Mouse (Mus musculus): Measurements from ENCODE around the gene Flt1. TPM values are rescaled to one million over a fixed set of nuclear protein-coding genes. Genes with fewer than 3 reads are reported as not detected.

Gene Flt1
- polyA plus RNA-seq, 1 experiment from 2014 or later: 14.0 TPM

DNA sequence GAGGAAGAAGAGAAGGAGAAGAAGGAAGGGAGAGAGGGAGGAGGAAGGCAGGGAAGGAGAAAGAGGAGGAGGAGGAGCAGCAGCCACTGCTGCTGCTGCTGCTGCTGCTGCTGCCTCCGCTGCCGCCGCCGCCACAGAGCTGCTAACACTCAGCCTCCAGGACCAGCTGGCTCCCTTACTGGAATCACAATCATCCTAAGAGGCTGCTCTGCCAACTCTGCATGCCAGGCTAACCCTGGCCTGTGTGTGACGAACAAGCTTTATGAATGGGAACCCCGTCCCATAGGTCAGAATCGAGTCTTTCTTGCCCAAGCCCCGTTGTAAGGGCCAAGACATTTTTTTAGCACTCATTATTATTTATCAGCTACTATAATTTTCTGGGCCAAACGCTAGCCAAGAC, 9.5 kb downstream of the Flt1 start:
- Histone ChIP-seq H3K4me3 (ENCODE audit: low read depth, low read length) (no peak overlapping the region), H3K4me2 (ENCODE audit: low read length) (no peak overlapping the region), H3K9ac (ENCODE audit: low read depth, low read length) (no peak overlapping the region), H3K27ac (ENCODE audit: low read length) (no peak overlapping the region), H3K27me3 (ENCODE audit: control insufficient read depth, insufficient read depth, low read depth, low read length) (peaks cover 15% of the 10 kb centered on the region), H3K36me3 (ENCODE audit: control insufficient read depth, insufficient read depth, low read length) (no peaks in the 10 kb centered on the region), H3K4me1 (ENCODE audit: control insufficient read depth, insufficient read depth, low read length) (no peaks in the 10 kb centered on the region), H3K9me3 (replicated peaks; ENCODE audit: control insufficient read depth, low read length, poor library complexity, severe bottlenecking) (no peaks in the 10 kb centered on the region)
- WGBS: 80% methylated on average over 8 of the region's 9 CpGs
- no peak for ATAC-seq

DNA sequence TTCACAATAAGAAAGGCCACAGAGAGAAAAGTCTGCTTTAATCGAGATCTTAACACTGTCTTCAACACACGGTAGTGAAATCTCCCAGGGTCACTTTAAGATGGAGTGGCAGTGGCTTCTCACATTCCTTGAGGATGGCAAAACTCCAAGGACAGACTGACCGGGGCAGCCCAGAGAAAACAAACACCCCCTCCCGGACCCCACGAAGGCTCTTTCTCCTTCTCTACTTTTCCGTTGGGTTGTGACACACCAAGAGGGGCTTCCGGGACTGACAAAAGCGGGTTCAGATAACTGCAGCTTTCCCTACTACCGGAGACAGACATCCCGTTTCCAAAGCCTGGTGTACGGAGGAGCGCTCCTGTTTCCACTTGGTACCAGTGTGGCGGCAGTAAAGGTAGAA, 10.4 kb downstream of the Flt1 start:
- Histone ChIP-seq H3K4me3 (ENCODE audit: low read depth, low read length) (no peak overlapping the region), H3K4me2 (ENCODE audit: low read length) (no peak overlapping the region), H3K36me3 (ENCODE audit: control insufficient read depth, insufficient read depth, low read length) (no peaks in the 10 kb centered on the region), H3K9ac (ENCODE audit: low read depth, low read length) (no peak overlapping the region), H3K27me3 (ENCODE audit: control insufficient read depth, insufficient read depth, low read depth, low read length) (peaks cover 7% of the 10 kb centered on the region), H3K27ac (ENCODE audit: low read length) (no peak overlapping the region), H3K4me1 (ENCODE audit: control insufficient read depth, insufficient read depth, low read length) (no peaks in the 10 kb centered on the region), H3K9me3 (replicated peaks; ENCODE audit: control insufficient read depth, low read length, poor library complexity, severe bottlenecking) (no peaks in the 10 kb centered on the region)
- 78% methylated on average over 13 of the region's 13 CpGs for WGBS
- no peak for ATAC-seq

DNA sequence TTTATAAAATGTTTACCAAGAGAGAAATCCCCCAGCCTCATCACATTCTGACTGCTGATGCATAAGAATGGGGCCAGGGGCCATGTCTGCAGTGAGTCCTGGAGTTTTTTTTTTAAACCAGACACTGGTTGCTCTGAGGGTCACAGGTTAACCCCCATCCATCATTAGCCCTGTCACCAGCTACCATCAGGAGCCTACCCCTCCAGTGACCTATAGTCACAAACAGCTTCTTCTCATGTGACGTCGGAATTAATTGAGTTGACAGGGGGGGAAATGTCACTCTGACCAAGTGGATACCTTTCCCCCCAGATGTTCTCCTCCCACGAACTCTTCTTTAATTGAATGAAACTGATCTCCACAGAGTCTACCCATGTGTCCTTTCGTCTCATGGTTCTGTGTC, 17.3 kb downstream of the Flt1 start:
- Histone ChIP-seq H3K27ac (ENCODE audit: low read length) (no peak overlapping the region), H3K4me1 (ENCODE audit: control insufficient read depth, insufficient read depth, low read length) (no peaks in the 10 kb centered on the region), H3K4me3 (ENCODE audit: low read depth, low read length) (no peak overlapping the region), H3K36me3 (ENCODE audit: control insufficient read depth, insufficient read depth, low read length) (no peaks in the 10 kb centered on the region), H3K9ac (ENCODE audit: low read depth, low read length) (no peak overlapping the region), H3K27me3 (ENCODE audit: control insufficient read depth, insufficient read depth, low read depth, low read length) (no peaks in the 10 kb centered on the region), H3K4me2 (ENCODE audit: low read length) (no peak overlapping the region), H3K9me3 (replicated peaks; ENCODE audit: control insufficient read depth, low read length, poor library complexity, severe bottlenecking) (no peaks in the 10 kb centered on the region)
- 76% methylated on average over 4 of the region's 4 CpGs for WGBS
- ATAC-seq: no peak

DNA sequence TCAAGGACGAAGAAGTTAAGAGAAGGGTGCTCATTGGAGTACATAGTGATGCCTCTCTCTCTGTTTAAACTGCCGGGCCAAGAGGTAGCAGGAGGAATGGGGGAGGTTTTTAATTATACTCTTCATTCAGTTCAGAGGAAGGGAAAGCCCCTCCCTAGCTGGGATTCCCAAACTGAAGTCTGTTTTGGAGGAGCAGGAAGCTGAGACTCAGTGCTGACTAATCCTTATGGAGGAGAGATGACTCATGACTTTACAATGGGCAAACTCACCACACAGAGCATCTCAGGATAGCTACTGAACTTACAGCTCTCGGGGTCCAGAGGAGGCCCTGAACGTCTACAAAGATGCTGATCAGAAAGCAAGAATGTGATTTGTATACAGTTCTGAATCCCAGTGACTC, 18.3 kb downstream of the Flt1 start:
- Histone ChIP-seq H3K4me1 (ENCODE audit: control insufficient read depth, insufficient read depth, low read length) (no peaks in the 10 kb centered on the region), H3K36me3 (ENCODE audit: control insufficient read depth, insufficient read depth, low read length) (no peaks in the 10 kb centered on the region), H3K9ac (ENCODE audit: low read depth, low read length) (no peak overlapping the region), H3K9me3 (replicated peaks; ENCODE audit: control insufficient read depth, low read length, poor library complexity, severe bottlenecking) (no peaks in the 10 kb centered on the region), H3K4me2 (ENCODE audit: low read length) (no peak overlapping the region), H3K4me3 (ENCODE audit: low read depth, low read length) (no peak overlapping the region), H3K27me3 (ENCODE audit: control insufficient read depth, insufficient read depth, low read depth, low read length) (no peaks in the 10 kb centered on the region), H3K27ac (ENCODE audit: low read length) (no peak overlapping the region)
- no peak for ATAC-seq
- WGBS: 64% methylated on average over 4 of the region's 4 CpGs

DNA sequence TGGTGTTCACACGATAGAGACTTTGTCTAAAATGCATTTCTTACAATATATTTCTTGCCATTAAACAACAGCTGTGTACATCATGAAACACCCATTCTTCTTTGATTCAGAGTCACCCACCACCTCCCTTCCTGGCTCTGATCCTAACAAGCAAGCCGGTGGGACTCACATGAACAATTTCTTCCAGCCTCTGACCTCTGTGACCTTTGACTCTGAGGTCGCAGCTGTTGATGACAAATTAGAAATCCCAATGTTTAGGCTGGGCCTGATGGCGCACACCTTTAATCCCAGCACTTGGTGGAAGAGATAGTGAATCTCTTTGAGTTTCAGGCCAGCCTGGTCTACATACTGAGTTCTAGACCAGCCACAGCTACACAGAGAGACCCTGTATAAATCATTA, 20.9 kb downstream of the Flt1 start:
- Histone ChIP-seq H3K27me3 (ENCODE audit: control insufficient read depth, insufficient read depth, low read depth, low read length) (no peaks in the 10 kb centered on the region), H3K4me1 (ENCODE audit: control insufficient read depth, insufficient read depth, low read length) (no peaks in the 10 kb centered on the region), H3K4me2 (ENCODE audit: low read length) (no peak overlapping the region), H3K9me3 (replicated peaks; ENCODE audit: control insufficient read depth, low read length, poor library complexity, severe bottlenecking) (no peaks in the 10 kb centered on the region), H3K9ac (ENCODE audit: low read depth, low read length) (no peak overlapping the region), H3K27ac (ENCODE audit: low read length) (no peak overlapping the region), H3K4me3 (ENCODE audit: low read depth, low read length) (no peak overlapping the region), H3K36me3 (ENCODE audit: control insufficient read depth, insufficient read depth, low read length) (no peaks in the 10 kb centered on the region)
- 54% methylated on average over 4 of the region's 4 CpGs for WGBS
- no peak for ATAC-seq

DNA sequence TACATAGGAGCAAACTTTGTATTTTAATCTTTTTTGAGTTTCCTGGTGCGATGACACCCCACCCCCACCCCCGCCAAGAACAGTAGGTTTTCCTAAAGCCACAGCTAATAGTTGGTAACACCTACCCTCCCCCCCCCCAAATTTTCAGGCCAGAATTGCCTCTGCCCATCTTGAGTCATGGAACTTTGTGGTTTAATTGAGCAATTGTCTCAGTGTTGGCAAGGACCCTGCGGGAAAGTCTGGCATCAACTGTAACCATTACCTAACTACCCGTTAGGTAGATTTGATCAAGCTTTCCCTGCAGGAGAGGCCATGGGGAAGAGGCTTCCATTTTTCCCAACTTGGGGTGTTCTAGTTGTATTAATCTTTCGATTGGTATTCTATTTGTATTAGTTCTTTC, 23.4 kb downstream of the Flt1 start:
- no peak for ATAC-seq
- Histone ChIP-seq H3K27me3 (ENCODE audit: control insufficient read depth, insufficient read depth, low read depth, low read length) (no peaks in the 10 kb centered on the region), H3K9ac (ENCODE audit: low read depth, low read length) (no peak overlapping the region), H3K4me3 (ENCODE audit: low read depth, low read length) (no peak overlapping the region), H3K36me3 (ENCODE audit: control insufficient read depth, insufficient read depth, low read length) (no peaks in the 10 kb centered on the region), H3K9me3 (replicated peaks; ENCODE audit: control insufficient read depth, low read length, poor library complexity, severe bottlenecking) (no peaks in the 10 kb centered on the region), H3K4me1 (ENCODE audit: control insufficient read depth, insufficient read depth, low read length) (no peaks in the 10 kb centered on the region), H3K27ac (ENCODE audit: low read length) (no peak overlapping the region), H3K4me2 (ENCODE audit: low read length) (no peak overlapping the region)
- WGBS: 87% methylated on average over 5 of the region's 5 CpGs

DNA sequence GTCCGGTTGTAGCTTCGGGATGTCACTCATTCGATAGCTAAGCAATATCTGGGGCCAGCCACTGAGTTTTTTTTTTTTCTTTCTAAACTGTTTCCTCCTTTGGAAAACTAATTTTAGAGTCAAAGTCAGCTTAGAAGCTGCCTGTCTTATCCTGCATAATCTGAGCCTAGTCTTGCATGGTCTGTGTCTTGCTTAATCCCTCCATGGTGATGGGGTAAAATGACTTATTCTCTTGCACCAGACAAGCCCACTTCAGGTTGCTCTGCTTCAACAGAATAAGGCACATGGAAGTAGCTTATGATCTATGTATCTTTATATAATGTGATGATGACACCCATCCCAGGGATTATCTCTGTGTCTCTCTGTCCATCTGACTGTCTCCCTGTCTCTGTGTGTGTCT, 24.8 kb downstream of the Flt1 start:
- Histone ChIP-seq H3K27ac (ENCODE audit: low read length) (no peak overlapping the region), H3K36me3 (ENCODE audit: control insufficient read depth, insufficient read depth, low read length) (no peaks in the 10 kb centered on the region), H3K4me1 (ENCODE audit: control insufficient read depth, insufficient read depth, low read length) (no peaks in the 10 kb centered on the region), H3K27me3 (ENCODE audit: control insufficient read depth, insufficient read depth, low read depth, low read length) (no peaks in the 10 kb centered on the region), H3K9me3 (replicated peaks; ENCODE audit: control insufficient read depth, low read length, poor library complexity, severe bottlenecking) (no peaks in the 10 kb centered on the region), H3K9ac (ENCODE audit: low read depth, low read length) (no peak overlapping the region), H3K4me2 (ENCODE audit: low read length) (no peak overlapping the region), H3K4me3 (ENCODE audit: low read depth, low read length) (no peak overlapping the region)
- 95% methylated on average over 3 of the region's 3 CpGs for WGBS
- no peak for ATAC-seq

DNA sequence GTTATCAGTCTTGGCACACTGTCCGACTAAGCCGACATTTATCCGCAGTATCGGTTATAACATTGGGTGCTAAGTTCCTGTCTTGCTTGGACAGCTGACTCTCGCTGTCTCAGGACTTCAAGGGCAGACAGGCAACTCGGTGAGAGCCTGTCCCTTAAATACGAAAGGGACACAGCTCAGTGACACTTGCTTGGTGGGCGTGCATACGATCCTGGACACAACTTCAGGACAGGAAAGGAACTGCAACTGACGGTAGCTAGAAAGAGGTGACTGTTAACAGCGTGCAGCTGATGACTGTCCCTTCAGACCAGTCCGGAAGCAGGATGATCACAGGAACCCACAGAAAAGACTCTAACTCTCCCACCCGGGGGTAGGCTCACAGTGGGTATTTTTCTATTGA, 27.8 kb downstream of the Flt1 start:
- Histone ChIP-seq H3K4me2 (ENCODE audit: low read length) (peak overlapping the region; percentile 8; the same call in 1 of the 2 replicates), H3K27me3 (ENCODE audit: control insufficient read depth, insufficient read depth, low read depth, low read length) (no peaks in the 10 kb centered on the region), H3K4me3 (ENCODE audit: low read depth, low read length) (no peak overlapping the region), H3K36me3 (ENCODE audit: control insufficient read depth, insufficient read depth, low read length) (no peaks in the 10 kb centered on the region), H3K9me3 (replicated peaks; ENCODE audit: control insufficient read depth, low read length, poor library complexity, severe bottlenecking) (no peaks in the 10 kb centered on the region), H3K9ac (ENCODE audit: low read depth, low read length) (no peak overlapping the region), H3K4me1 (ENCODE audit: control insufficient read depth, insufficient read depth, low read length) (no peaks in the 10 kb centered on the region), H3K27ac (ENCODE audit: low read length) (no peak overlapping the region)
- no peak for ATAC-seq
- 37% methylated on average over 13 of the region's 13 CpGs for WGBS

DNA sequence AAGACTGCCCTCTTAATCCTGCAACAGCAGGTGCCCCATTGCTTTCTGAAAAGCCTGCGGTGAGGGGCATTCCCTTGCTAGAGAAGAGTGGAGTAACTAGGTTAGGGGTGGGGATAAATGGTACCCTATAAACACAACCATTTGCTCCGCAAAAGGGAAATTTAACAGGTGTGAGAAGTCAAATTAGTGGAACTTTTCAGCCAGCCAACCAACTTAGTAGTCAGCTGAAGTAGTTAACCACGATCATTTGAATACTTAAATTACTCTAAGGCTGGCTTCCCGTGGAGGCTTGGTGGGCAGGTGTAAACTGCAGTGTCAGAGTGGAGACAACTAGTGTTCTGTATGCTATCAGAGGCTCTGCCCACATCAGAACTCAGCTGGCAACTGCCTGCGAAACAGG, 28.6 kb downstream of the Flt1 start:
- WGBS: 33% methylated on average over 5 of the region's 5 CpGs
- H3K4me2 ChIP-seq (ENCODE audit: low read length): no peak overlapping the region

DNA sequence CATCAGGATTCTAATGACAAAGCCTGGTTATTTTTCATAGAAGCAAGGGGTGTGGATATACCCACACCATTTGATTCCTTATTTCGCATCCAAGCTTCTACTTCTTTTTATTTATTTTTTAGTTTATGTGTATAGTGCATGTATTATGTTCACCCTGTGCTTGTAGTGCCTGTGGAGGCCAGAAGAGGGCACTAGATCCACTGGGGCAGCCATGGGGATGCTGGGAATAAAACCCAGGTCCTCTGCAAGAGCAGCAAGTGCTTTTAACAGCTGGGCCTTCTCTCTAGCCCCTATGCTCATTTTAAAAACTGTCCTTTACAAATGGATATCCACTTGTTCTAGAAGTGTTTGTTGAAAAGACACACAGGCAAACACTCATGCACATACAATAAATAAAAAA, 33.2 kb downstream of the Flt1 start:
- Histone ChIP-seq H3K9me3 (replicated peaks; ENCODE audit: control insufficient read depth, low read length, poor library complexity, severe bottlenecking) (no peaks in the 10 kb centered on the region), H3K36me3 (ENCODE audit: control insufficient read depth, insufficient read depth, low read length) (no peaks in the 10 kb centered on the region), H3K27ac (ENCODE audit: low read length) (no peak overlapping the region), H3K9ac (ENCODE audit: low read depth, low read length) (no peak overlapping the region), H3K27me3 (ENCODE audit: control insufficient read depth, insufficient read depth, low read depth, low read length) (no peaks in the 10 kb centered on the region), H3K4me1 (ENCODE audit: control insufficient read depth, insufficient read depth, low read length) (no peaks in the 10 kb centered on the region), H3K4me3 (ENCODE audit: low read depth, low read length) (no peak overlapping the region), H3K4me2 (ENCODE audit: low read length) (no peak overlapping the region)
- ATAC-seq: no peak
- 88% methylated on average over 1 of the region's 1 CpGs for WGBS

More for the DNA sequence above, 28.6 kb downstream of the Flt1 start:
- no peak for ATAC-seq
- Histone ChIP-seq H3K4me3 (ENCODE audit: low read depth, low read length) (no peak overlapping the region), H3K9me3 (replicated peaks; ENCODE audit: control insufficient read depth, low read length, poor library complexity, severe bottlenecking) (no peaks in the 10 kb centered on the region), H3K36me3 (ENCODE audit: control insufficient read depth, insufficient read depth, low read length) (no peaks in the 10 kb centered on the region), H3K27ac (ENCODE audit: low read length) (no peak overlapping the region), H3K27me3 (ENCODE audit: control insufficient read depth, insufficient read depth, low read depth, low read length) (no peaks in the 10 kb centered on the region), H3K4me1 (ENCODE audit: control insufficient read depth, insufficient read depth, low read length) (no peaks in the 10 kb centered on the region), H3K9ac (ENCODE audit: low read depth, low read length) (no peak overlapping the region)

Data from midbrain, embryonic 16.5 days (tissue).